Mouse (Mus musculus): Measurements from ENCODE around the gene Gm17622.

Gene Gm17622

DNA sequence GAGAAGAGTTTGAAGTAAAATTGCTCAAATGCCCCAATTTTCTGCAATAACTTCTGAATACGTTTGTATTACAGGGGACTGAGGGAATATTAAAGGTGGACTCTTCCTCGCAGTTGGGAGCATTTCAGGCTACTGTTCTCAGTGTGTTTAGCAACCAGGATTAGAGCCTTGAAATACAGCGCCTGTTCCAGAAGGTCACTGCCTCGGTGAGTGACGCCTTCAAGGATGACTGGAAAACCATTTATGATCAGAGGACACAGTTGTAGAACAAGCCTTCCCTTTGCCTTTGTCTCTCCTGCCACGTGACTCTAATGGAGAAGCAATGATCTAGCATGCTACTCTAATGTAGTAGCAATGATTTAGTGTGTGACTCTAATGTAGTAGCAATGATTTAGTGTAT is 2.6 kb upstream of the Gm17622 start:
- TF ChIP-seq NANOG (IDR thresholded peaks at IDR 0.05; ENCODE audit: borderline replicate concordance, low read length) (no peak), CTCF (conservative IDR thresholded peaks at IDR 0.05; ENCODE audit: low read length) (no peak), POU5F1 (IDR thresholded peaks at IDR 0.05; ENCODE audit: borderline replicate concordance, low read length) (no peak)
- Histone ChIP-seq H3K36me3 (ENCODE audit: insufficient read depth, low read length) (peaks cover 67% of the 10 kb centered on the region), H3K4me1 (replicated peaks; ENCODE audit: low read depth, low read length) (no peaks in the 10 kb centered on the region), H3K27me3 (ENCODE audit: insufficient read depth, low read length) (no peaks in the 10 kb centered on the region), H3K4me3 (replicated peaks; ENCODE audit: low read length) (no peak overlapping the region), H3K9me3 (ENCODE audit: low read length) (peaks cover 4% of the 10 kb centered on the region; the same call in 1 of the 2 replicates)

DNA sequence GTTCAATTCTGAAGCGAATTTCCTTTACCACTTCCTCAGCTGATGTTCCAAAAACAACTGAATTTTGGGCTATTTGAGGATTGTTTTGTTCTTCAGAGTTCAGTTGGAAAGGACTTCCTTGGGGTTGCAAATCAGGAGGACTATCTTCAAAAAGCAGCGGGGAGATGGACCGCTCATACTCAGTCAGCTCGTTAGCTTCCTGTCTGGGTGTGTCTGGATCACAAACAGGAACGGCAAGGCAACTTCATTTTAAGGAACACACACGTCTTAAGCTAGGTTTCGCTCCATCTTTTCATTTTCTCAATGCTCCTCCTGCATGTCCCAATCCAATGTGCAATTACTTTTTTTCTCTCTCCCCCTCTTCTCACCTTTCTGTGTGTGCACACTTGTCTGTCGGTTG is 6.1 kb downstream of the Gm17622 start:
- Histone ChIP-seq H3K9me3 (ENCODE audit: low read length) (no peaks in the 10 kb centered on the region), H3K4me1 (replicated peaks; ENCODE audit: low read depth, low read length) (peaks cover 7% of the 10 kb centered on the region), H3K4me3 (replicated peaks; ENCODE audit: low read length) (no peak overlapping the region), H3K36me3 (ENCODE audit: insufficient read depth, low read length) (peaks cover 48% of the 10 kb centered on the region), H3K27me3 (ENCODE audit: insufficient read depth, low read length) (no peaks in the 10 kb centered on the region)
- TF ChIP-seq NANOG (IDR thresholded peaks at IDR 0.05; ENCODE audit: borderline replicate concordance, low read length) (no peak), POU5F1 (IDR thresholded peaks at IDR 0.05; ENCODE audit: borderline replicate concordance, low read length) (no peak), CTCF (conservative IDR thresholded peaks at IDR 0.05; ENCODE audit: low read length) (no peak)

DNA sequence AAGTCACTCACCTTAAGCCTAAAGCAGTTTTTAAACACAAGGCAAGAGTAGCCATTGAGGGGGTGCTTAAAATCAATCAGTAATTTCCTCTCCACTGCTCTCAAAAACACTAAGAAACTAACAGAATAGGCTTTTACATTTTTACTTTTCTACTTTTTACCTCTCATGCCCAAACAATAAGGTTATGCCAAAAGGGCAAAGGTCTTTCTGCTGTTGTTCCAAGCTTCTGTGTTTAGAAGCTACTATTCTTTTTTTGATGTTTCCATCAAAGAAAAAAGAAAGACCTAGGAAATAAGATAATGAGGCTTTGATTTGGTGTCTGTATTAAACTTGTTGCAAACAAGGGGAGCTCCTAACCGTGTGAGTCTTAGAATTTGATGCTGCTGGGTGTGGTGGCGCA is 9.4 kb downstream of the Gm17622 start:
- Histone ChIP-seq H3K9me3 (ENCODE audit: low read length) (no peaks in the 10 kb centered on the region), H3K36me3 (ENCODE audit: insufficient read depth, low read length) (peaks cover 55% of the 10 kb centered on the region), H3K27me3 (ENCODE audit: insufficient read depth, low read length) (no peaks in the 10 kb centered on the region), H3K4me1 (replicated peaks; ENCODE audit: low read depth, low read length) (peaks cover 7% of the 10 kb centered on the region), H3K4me3 (replicated peaks; ENCODE audit: low read length) (no peak overlapping the region)
- TF ChIP-seq CTCF (conservative IDR thresholded peaks at IDR 0.05; ENCODE audit: low read length) (no peak), POU5F1 (IDR thresholded peaks at IDR 0.05; ENCODE audit: borderline replicate concordance, low read length) (no peak), NANOG (IDR thresholded peaks at IDR 0.05; ENCODE audit: borderline replicate concordance, low read length) (no peak)

DNA sequence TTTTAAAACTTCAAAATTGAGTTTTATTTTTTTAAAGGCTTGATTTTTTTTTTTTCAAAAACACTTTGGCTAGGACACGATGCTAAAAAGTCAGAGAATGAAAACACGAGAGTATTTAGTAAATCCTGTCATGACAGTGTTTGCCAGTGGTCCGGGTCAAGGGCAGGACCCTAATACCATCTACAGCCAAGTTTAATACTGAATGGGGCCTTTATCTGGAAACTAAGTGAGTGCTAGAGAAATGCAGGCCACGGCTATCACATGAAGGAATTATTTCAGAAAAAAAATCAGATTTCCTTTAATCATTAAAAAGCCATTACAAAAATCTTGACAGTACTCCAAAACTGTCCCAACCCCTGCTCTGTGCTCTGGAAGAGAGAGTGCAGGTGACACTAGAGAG is 15.1 kb downstream of the Gm17622 start:
- no peaks in the 10 kb centered on the region for H3K4me1 ChIP-seq (replicated peaks; ENCODE audit: low read depth, low read length)
- H3K9me3 ChIP-seq (ENCODE audit: low read length): no peaks in the 10 kb centered on the region
- no peaks in the 10 kb centered on the region for H3K27me3 ChIP-seq (ENCODE audit: insufficient read depth, low read length)
- TF ChIP-seq POU5F1 (IDR thresholded peaks at IDR 0.05; ENCODE audit: borderline replicate concordance, low read length) (no peak), NANOG (IDR thresholded peaks at IDR 0.05; ENCODE audit: borderline replicate concordance, low read length) (no peak), CTCF (conservative IDR thresholded peaks at IDR 0.05; ENCODE audit: low read length) (no peak)
- peaks cover 52% of the 10 kb centered on the region for H3K36me3 ChIP-seq (ENCODE audit: insufficient read depth, low read length)
- no peak overlapping the region for H3K4me3 ChIP-seq (replicated peaks; ENCODE audit: low read length)

DNA sequence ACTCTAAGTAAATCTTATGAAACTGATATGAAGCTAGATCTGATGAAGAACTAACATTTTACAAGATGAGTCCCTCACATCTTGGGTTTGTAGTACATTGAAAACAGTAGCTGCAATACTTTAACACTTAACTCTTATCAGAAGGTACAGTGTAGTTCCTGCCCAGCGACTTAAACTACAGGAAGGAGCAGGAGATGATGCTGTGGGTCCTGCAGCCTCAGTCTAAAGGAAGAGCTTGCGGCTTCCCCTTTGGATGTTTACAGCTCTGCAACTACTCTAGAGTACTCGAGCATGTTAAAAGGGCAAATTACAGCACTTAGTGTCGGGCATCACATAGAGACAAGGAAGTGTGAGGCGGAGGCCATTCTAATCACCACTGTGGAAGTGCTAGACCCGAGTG is 15.8 kb downstream of the Gm17622 start:
- H3K36me3 ChIP-seq (ENCODE audit: insufficient read depth, low read length): peaks cover 52% of the 10 kb centered on the region
- no peaks in the 10 kb centered on the region for H3K27me3 ChIP-seq (ENCODE audit: insufficient read depth, low read length)
- no peak for TF ChIP-seq NANOG (IDR thresholded peaks at IDR 0.05; ENCODE audit: borderline replicate concordance, low read length)
- no peak for TF ChIP-seq POU5F1 (IDR thresholded peaks at IDR 0.05; ENCODE audit: borderline replicate concordance, low read length)
- no peak for TF ChIP-seq CTCF (conservative IDR thresholded peaks at IDR 0.05; ENCODE audit: low read length)
- H3K4me1 ChIP-seq (replicated peaks; ENCODE audit: low read depth, low read length): no peaks in the 10 kb centered on the region
- no peak overlapping the region for H3K4me3 ChIP-seq (replicated peaks; ENCODE audit: low read length)
- no peaks in the 10 kb centered on the region for H3K9me3 ChIP-seq (ENCODE audit: low read length)

DNA sequence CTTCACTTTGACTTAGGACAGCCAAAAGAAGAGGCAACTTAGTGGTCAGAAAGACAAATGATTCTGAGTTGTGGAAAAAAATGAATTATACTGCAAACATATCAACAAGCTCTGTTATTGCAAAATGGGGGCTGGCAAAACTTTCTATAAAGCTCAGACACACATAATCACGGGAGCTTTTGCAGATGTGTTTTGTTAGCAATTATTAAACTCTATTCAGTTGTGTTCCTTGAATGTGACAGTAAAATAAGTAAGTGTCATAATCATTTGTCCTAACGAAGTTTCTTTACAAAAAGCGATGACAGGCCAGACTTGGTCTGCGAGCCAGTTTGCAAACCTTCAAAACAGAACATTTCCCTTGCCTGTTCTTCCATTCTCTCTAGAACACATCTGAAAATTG is 17.0 kb downstream of the Gm17622 start:
- H3K4me1 ChIP-seq (replicated peaks; ENCODE audit: low read depth, low read length): no peaks in the 10 kb centered on the region
- H3K9me3 ChIP-seq (ENCODE audit: low read length): no peaks in the 10 kb centered on the region
- TF ChIP-seq CTCF (conservative IDR thresholded peaks at IDR 0.05; ENCODE audit: low read length) (no peak), NANOG (IDR thresholded peaks at IDR 0.05; ENCODE audit: borderline replicate concordance, low read length) (no peak), POU5F1 (IDR thresholded peaks at IDR 0.05; ENCODE audit: borderline replicate concordance, low read length) (no peak)
- no peak overlapping the region for H3K4me3 ChIP-seq (replicated peaks; ENCODE audit: low read length)
- no peaks in the 10 kb centered on the region for H3K27me3 ChIP-seq (ENCODE audit: insufficient read depth, low read length)
- H3K36me3 ChIP-seq (ENCODE audit: insufficient read depth, low read length): peaks cover 55% of the 10 kb centered on the region

DNA sequence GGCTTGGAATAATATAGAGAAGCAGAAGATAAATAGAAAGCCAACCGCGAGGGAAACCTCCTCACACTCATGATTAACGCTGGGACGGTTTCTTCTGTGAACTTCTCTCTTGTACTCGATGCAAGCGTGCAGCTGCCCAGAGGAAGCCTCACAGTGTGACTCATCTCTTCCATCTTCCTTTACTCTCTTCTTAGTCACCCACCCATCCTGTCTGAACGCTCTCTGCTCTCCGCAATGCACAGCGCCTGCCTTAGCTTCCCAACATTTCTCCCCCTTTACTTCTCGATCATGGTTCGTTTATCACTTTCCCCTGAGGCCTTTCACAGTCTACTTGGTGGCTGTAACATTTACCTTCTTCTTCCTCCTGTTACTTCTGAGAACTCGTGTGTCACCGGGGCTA is 20.1 kb downstream of the Gm17622 start:
- no peaks in the 10 kb centered on the region for H3K27me3 ChIP-seq (ENCODE audit: insufficient read depth, low read length)
- H3K4me3 ChIP-seq (replicated peaks; ENCODE audit: low read length): no peak overlapping the region
- TF ChIP-seq NANOG (IDR thresholded peaks at IDR 0.05; ENCODE audit: borderline replicate concordance, low read length) (no peak), CTCF (conservative IDR thresholded peaks at IDR 0.05; ENCODE audit: low read length) (no peak), POU5F1 (IDR thresholded peaks at IDR 0.05; ENCODE audit: borderline replicate concordance, low read length) (no peak)
- H3K9me3 ChIP-seq (ENCODE audit: low read length): no peaks in the 10 kb centered on the region
- no peaks in the 10 kb centered on the region for H3K4me1 ChIP-seq (replicated peaks; ENCODE audit: low read depth, low read length)
- H3K36me3 ChIP-seq (ENCODE audit: insufficient read depth, low read length): peaks cover 74% of the 10 kb centered on the region

DNA sequence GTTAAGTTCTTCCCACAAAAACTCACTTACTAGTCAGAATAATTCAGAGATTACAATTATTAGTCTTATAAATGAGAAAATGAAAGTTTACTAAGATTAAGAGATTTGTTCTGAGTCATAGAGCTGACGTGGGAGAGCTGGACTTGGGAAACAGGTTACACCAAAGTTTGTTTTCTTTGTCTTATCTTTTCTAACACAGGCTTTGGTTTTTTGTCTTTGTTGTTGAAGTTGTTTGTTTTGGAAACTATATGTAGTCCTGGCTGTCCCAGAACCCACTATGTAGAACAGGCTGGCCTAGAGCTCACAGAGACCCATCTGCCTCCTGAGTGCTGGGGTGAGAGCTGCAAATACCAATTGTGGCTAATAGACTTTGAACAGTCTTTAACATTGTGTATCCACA is 20.7 kb downstream of the Gm17622 start:
- H3K9me3 ChIP-seq (ENCODE audit: low read length): no peaks in the 10 kb centered on the region
- peaks cover 79% of the 10 kb centered on the region for H3K36me3 ChIP-seq (ENCODE audit: insufficient read depth, low read length)
- 0 out of 2 replicates have a peak, but pooled peaks cover under 1% of the 10 kb centered on the region for H3K4me1 ChIP-seq (replicated peaks; ENCODE audit: low read depth, low read length)
- no peaks in the 10 kb centered on the region for H3K27me3 ChIP-seq (ENCODE audit: insufficient read depth, low read length)
- TF ChIP-seq POU5F1 (IDR thresholded peaks at IDR 0.05; ENCODE audit: borderline replicate concordance, low read length) (no peak), NANOG (IDR thresholded peaks at IDR 0.05; ENCODE audit: borderline replicate concordance, low read length) (no peak), CTCF (conservative IDR thresholded peaks at IDR 0.05; ENCODE audit: low read length) (no peak)
- no peak overlapping the region for H3K4me3 ChIP-seq (replicated peaks; ENCODE audit: low read length)

DNA sequence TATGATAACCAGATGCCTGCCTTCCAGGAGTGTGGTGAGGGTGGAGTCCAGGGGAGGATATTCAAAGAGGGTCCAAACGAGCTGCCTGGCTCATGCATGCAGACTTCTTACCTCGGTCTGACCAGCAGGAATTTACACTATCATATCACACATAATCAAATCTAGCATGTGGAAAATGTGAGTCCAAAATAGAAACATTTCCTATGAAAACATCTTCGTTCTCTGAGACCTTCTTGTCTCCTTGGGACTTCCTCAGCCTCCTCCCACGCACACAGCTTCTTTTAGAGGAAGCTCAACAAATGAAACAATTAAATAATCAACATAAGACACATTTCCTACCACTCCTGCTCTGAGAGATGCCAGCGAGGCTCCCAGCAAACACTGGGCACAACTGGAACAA is 21.4 kb downstream of the Gm17622 start:
- H3K9me3 ChIP-seq (ENCODE audit: low read length): no peaks in the 10 kb centered on the region
- TF ChIP-seq CTCF (conservative IDR thresholded peaks at IDR 0.05; ENCODE audit: low read length) (no peak), POU5F1 (IDR thresholded peaks at IDR 0.05; ENCODE audit: borderline replicate concordance, low read length) (no peak), NANOG (IDR thresholded peaks at IDR 0.05; ENCODE audit: borderline replicate concordance, low read length) (no peak)

More for the DNA sequence above, 21.4 kb downstream of the Gm17622 start:
- H3K4me3 ChIP-seq (replicated peaks; ENCODE audit: low read length): no peak overlapping the region
- 0 out of 2 replicates have a peak, but pooled peaks cover 5% of the 10 kb centered on the region for H3K4me1 ChIP-seq (replicated peaks; ENCODE audit: low read depth, low read length)
- H3K27me3 ChIP-seq (ENCODE audit: insufficient read depth, low read length): no peaks in the 10 kb centered on the region
- peaks cover 79% of the 10 kb centered on the region for H3K36me3 ChIP-seq (ENCODE audit: insufficient read depth, low read length)

All from E14TG2a.4 (cell line).